Mouse (Mus musculus) right cerebral cortex, postnatal 4 days (tissue): ENCODE data around the gene Gm49396.

Experiments used
- DNase-seq: peaks from one replicate; pipeline ENCODE4 v3.0.0-alpha.2; 2022

Gene Gm49396

GRCm38 (mm10) chr7:30614454-30614853, 51.3 kb downstream of the Gm49396 start:
- DNase-seq: no peak

- DNase-seq: no peak
Measured at GRCm38 (mm10) chr7:30615049-30615760, 52.1 kb downstream of the Gm49396 start.
